Mouse (Mus musculus) layer of hippocampus, adult 9-10 months (tissue): ENCODE results near the gene Klk5.

ENCODE experiments used
- DNase-seq: peaks from one replicate; pipeline ENCODE4 v3.0.0; 2022; ENCODE audit warnings: low spot score

Gene Klk5

GRCm38 (mm10) chr7:43841701-43842100, at the start of gene Klk5:
TSS of gene Klk5 (plus strand) at chr7:43841971.
- no peak for DNase-seq

- DNase-seq = no peak
Measured at GRCm38 (mm10) chr7:43796355-43796754, 45.4 kb upstream of the Klk5 start.

- no peak for DNase-seq
Measured at GRCm38 (mm10) chr7:43797333-43797769, 44.4 kb upstream of the Klk5 start, which contains the start of gene Klk8. TSS of gene Klk8 (plus strand) at chr7:43797577.

- DNase-seq = no peak
Measured at GRCm38 (mm10) chr7:43797844-43798462, 43.8 kb upstream of the Klk5 start.

- DNase-seq = no peak
Measured at GRCm38 (mm10) chr7:43799876-43800275, 41.9 kb upstream of the Klk5 start.

GRCm38 (mm10) chr7:43810994-43811393, 30.8 kb upstream of the Klk5 start, which contains the start of gene Klk7:
TSS of gene Klk7 (plus strand) at chr7:43811294.
- DNase-seq = no peak

- DNase-seq = no peak
Measured at GRCm38 (mm10) chr7:43815211-43815610, 26.6 kb upstream of the Klk5 start.

- DNase-seq = no peak
Measured at GRCm38 (mm10) chr7:43816746-43817145, 25.0 kb upstream of the Klk5 start.

GRCm38 (mm10) chr7:43821581-43821980, 20.2 kb upstream of the Klk5 start:
- DNase-seq = no peak

- DNase-seq = no peak
Measured at GRCm38 (mm10) chr7:43824199-43824598, 17.6 kb upstream of the Klk5 start, which contains the start of gene Klk6. TSS of gene Klk6 (plus strand) at chr7:43824499.

- no peak for DNase-seq
Measured at GRCm38 (mm10) chr7:43826056-43826455, 15.7 kb upstream of the Klk5 start.

GRCm38 (mm10) chr7:43827706-43828105, 14.1 kb upstream of the Klk5 start:
- DNase-seq = no peak

- no peak for DNase-seq
Measured at GRCm38 (mm10) chr7:43829006-43829405, 12.8 kb upstream of the Klk5 start.

GRCm38 (mm10) chr7:43843801-43844200, 2.0 kb downstream of the Klk5 start:
- no peak for DNase-seq

GRCm38 (mm10) chr7:43851616-43852015, 9.8 kb downstream of the Klk5 start:
- DNase-seq = no peak

- no peak for DNase-seq
Measured at GRCm38 (mm10) chr7:43854642-43855380, 13.0 kb downstream of the Klk5 start.

GRCm38 (mm10) chr7:43855709-43856108, 13.9 kb downstream of the Klk5 start:
- no peak for DNase-seq

- DNase-seq = no peak
Measured at GRCm38 (mm10) chr7:43856307-43856706, 14.5 kb downstream of the Klk5 start.

GRCm38 (mm10) chr7:43857501-43857900, 15.7 kb downstream of the Klk5 start:
- no peak for DNase-seq

- no peak for DNase-seq
Measured at GRCm38 (mm10) chr7:43860411-43860810, 18.6 kb downstream of the Klk5 start.

GRCm38 (mm10) chr7:43873237-43873636, 31.5 kb downstream of the Klk5 start:
- peak; percentile 32 for DNase-seq

GRCm38 (mm10) chr7:43873674-43874073, 31.9 kb downstream of the Klk5 start:
- DNase-seq = no peak

- DNase-seq = no peak
Measured at GRCm38 (mm10) chr7:43874868-43875375, 33.2 kb downstream of the Klk5 start.
